Mouse (Mus musculus) megakaryocyte, embryonic 14.5 days (primary cell): ENCODE data around the gene B9d1.

Experiments
- FLI1 ChIP-seq: IDR thresholded peaks from 2 replicates; pipeline ENCODE4 v1.6.1; 2012; ENCODE audit warnings: low read length, inconsistent platforms, mixed read lengths
- GATA1 ChIP-seq: IDR thresholded peaks from 3 replicates; pipeline ENCODE4 v1.6.1; 2012; ENCODE audit warnings: mixed read lengths, low read length, inconsistent platforms, borderline replicate concordance

DNA sequence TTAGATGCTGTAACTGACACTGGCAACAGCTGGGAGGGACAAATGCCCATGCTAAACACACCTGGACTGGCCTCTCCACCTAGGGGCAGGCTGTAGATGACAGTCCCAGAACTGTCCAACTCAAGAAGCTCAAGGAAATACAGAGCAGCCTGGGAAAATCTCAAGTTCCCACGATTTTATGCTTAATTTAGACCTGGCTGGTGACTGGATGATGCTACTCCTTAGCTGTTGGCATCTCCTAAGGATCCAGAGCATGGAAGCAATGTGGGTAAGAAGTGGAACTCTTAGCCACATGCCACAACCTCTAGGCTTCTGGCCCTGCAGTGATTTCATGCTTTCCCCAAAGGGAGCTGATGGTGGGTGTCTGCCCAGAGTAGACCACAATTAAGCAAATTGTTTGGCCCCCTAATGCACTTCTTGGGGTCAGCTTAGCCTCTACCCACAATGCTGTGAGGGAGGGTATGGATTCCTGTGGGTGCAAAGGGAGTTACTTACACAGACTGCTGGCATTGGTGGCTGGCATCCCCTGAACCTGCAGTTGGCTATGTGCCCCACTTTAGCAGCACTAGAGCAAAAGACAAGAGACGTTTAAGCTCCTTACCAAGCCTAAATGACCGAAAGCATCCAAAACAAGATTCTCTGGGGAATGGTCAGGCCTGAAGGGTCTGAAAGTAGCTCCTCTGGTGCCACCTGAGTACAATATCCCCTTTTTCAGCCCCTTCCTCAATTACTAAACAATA, 48.2 kb downstream of the B9d1 start:
- TF ChIP-seq GATA1 (no peak), FLI1 (no peak)
